Mouse (Mus musculus): Measurements from ENCODE around the gene Mthfd1. TPM values are rescaled to one million over a fixed set of nuclear protein-coding genes. Genes with fewer than 3 reads are reported as not detected.

The Mthfd1 gene
- polyA plus RNA-seq, 1 experiment from 2014 or later: 37.3 TPM

DNA sequence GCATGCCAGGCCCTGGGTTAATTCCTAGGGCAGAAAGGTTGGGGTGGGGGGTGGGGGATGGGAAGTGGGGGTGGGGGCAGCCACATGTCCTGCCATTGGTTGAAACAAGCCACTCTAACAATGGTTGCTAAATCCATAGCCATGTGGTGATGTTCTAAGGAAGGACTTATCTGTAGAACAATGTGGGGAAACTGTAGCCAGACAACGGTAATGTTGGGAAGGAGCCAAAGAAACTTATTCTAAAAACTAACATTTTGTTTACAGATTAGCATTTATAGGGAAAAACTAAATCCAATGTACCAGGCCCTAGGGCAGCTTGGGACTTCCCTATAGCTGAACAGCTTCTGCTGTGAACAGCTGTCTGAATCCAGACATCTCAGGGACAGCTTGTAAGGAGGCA, 2.0 kb upstream of the Mthfd1 start:
- no peak overlapping the region for H3K9ac ChIP-seq (ENCODE audit: low read length)
- no peak for ATAC-seq (ENCODE audit: insufficient number of reproducible peaks, insufficient read depth, low FRiP score, low read depth)
- H3K27ac ChIP-seq (replicated peaks in 1 of 2; ENCODE audit: control insufficient read depth in 1 of 2, insufficient read depth in 1 of 2, low read depth in 2 of 2, low read length in 2 of 2): no peak overlapping the region
- no peak overlapping the region for H3K4me2 ChIP-seq (ENCODE audit: low read length)
- H3K36me3 ChIP-seq (ENCODE audit: control insufficient read depth, insufficient read depth, low read length): no peaks in the 10 kb centered on the region
- no peaks in the 10 kb centered on the region for H3K9me3 ChIP-seq (ENCODE audit: control insufficient read depth, low read length)
- no peaks in the 10 kb centered on the region for H3K27me3 ChIP-seq (ENCODE audit: control insufficient read depth, insufficient read depth, low read length)
- no peak overlapping the region for H3K4me3 ChIP-seq (ENCODE audit: control insufficient read depth in 1 of 2, insufficient read depth in 1 of 2, low read depth in 1 of 2, low read length in 2 of 2)
- H3K4me1 ChIP-seq (ENCODE audit: control insufficient read depth in 2 of 2, insufficient read depth in 2 of 2, low read length in 2 of 2): peaks cover 2 to 9% of the 10 kb centered on the region in 2 experiments; a peak in 2 of 4 replicates
- 70% methylated on average over 1 of the region's 1 CpGs for WGBS

DNA sequence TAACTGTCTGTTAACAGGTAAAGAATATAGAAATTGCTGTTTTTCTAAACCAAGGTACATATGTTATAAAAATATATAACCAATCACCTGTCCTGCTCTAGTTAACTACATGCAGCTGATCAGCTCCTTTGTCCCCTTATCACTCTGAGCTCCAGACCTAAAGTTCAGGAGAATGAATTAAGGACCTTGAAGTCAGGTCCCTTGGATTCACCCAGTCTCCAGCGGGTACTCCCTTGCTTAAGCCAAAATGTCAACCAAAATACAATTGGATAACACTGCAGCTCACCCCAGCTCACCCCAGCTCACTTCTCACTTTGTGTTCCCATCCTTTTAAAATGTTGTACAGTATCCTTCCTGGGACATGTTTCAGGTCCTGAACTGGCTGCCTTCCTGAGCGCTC, 1.5 kb upstream of the Mthfd1 start:
- H3K9me3 ChIP-seq (ENCODE audit: control insufficient read depth, low read length): no peaks in the 10 kb centered on the region
- H3K27ac ChIP-seq (replicated peaks in 1 of 2; ENCODE audit: control insufficient read depth in 1 of 2, insufficient read depth in 1 of 2, low read depth in 2 of 2, low read length in 2 of 2): no peak overlapping the region
- ATAC-seq (ENCODE audit: insufficient number of reproducible peaks, insufficient read depth, low FRiP score, low read depth): no peak
- WGBS: 82% methylated on average over 2 of the region's 2 CpGs
- peaks cover 2 to 9% of the 10 kb centered on the region in 2 experiments; a peak in 2 of 4 replicates for H3K4me1 ChIP-seq (ENCODE audit: control insufficient read depth in 2 of 2, insufficient read depth in 2 of 2, low read length in 2 of 2)
- H3K9ac ChIP-seq (ENCODE audit: low read length): no peak overlapping the region
- H3K4me2 ChIP-seq (ENCODE audit: low read length): no peak overlapping the region
- no peaks in the 10 kb centered on the region for H3K36me3 ChIP-seq (ENCODE audit: control insufficient read depth, insufficient read depth, low read length)
- no peaks in the 10 kb centered on the region for H3K27me3 ChIP-seq (ENCODE audit: control insufficient read depth, insufficient read depth, low read length)
- H3K4me3 ChIP-seq (ENCODE audit: control insufficient read depth in 1 of 2, insufficient read depth in 1 of 2, low read depth in 1 of 2, low read length in 2 of 2): no peak overlapping the region

DNA sequence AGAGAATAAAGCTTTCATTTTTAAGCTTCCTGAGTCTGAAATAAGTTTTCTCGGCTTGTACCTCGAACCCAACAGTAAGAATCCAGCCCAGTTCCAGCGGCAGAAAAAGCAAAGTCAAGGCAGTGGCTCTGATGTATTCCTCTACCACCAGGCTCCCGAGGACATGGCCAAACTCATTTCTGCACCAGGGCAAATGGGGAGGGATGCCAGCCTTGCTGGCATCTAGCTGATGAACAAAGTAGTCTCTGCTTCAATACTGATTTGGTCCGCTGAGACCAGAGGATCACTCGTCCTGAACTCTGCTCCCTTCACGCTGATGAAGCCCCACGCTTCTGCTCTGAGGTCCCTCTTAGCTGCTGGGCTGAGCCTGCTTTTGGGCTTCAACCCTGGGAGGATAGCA, 1.1 kb upstream of the Mthfd1 start:
- no peak overlapping the region for H3K9ac ChIP-seq (ENCODE audit: low read length)
- H3K27me3 ChIP-seq (ENCODE audit: control insufficient read depth, insufficient read depth, low read length): no peaks in the 10 kb centered on the region
- no peaks in the 10 kb centered on the region for H3K9me3 ChIP-seq (ENCODE audit: control insufficient read depth, low read length)
- ATAC-seq (ENCODE audit: insufficient number of reproducible peaks, insufficient read depth, low FRiP score, low read depth): no peak
- H3K4me3 ChIP-seq (ENCODE audit: control insufficient read depth in 1 of 2, insufficient read depth in 1 of 2, low read depth in 1 of 2, low read length in 2 of 2): no peak overlapping the region
- peaks cover 2 to 9% of the 10 kb centered on the region in 2 experiments; a peak in 2 of 4 replicates for H3K4me1 ChIP-seq (ENCODE audit: control insufficient read depth in 2 of 2, insufficient read depth in 2 of 2, low read length in 2 of 2)
- H3K4me2 ChIP-seq (ENCODE audit: low read length): no peak overlapping the region
- H3K27ac ChIP-seq (replicated peaks in 1 of 2; ENCODE audit: control insufficient read depth in 1 of 2, insufficient read depth in 1 of 2, low read depth in 2 of 2, low read length in 2 of 2): no peak overlapping the region
- no peaks in the 10 kb centered on the region for H3K36me3 ChIP-seq (ENCODE audit: control insufficient read depth, insufficient read depth, low read length)
- 71% methylated on average over 8 of the region's 8 CpGs for WGBS

DNA sequence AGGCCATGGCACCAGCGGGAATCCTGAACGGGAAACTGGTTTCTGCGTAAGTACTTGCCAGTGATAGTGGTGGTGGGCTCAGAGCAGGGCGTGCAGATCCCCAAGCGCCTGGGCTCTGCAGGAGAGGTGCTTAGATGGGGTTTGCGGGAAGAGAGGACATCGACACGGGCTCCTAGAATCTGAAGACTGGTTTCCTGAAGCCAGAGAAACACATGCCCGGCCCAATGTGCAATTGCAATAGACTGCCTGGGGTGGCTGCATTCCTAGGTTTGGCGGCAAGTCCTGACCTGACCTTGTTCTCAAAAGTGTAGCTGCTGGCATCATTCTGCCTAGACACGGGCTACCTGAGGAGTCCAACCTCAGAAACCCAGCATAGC, 389 bp downstream of the Mthfd1 start:
- ATAC-seq (ENCODE audit: insufficient number of reproducible peaks, insufficient read depth, low FRiP score, low read depth): no peak; the same call in 1 of the 2 replicates
- Histone ChIP-seq H3K36me3 (ENCODE audit: control insufficient read depth, insufficient read depth, low read length) (no peaks in the 10 kb centered on the region), H3K9ac (ENCODE audit: low read length) (peak overlapping the region; percentile 79), H3K9me3 (ENCODE audit: control insufficient read depth, low read length) (no peaks in the 10 kb centered on the region), H3K4me1 (ENCODE audit: control insufficient read depth in 2 of 2, insufficient read depth in 2 of 2, low read length in 2 of 2) (peaks cover 2 to 9% of the 10 kb centered on the region in 2 experiments; a peak in 2 of 4 replicates), H3K27me3 (ENCODE audit: control insufficient read depth, insufficient read depth, low read length) (no peaks in the 10 kb centered on the region), H3K4me2 (ENCODE audit: low read length) (peak overlapping the region; percentile 88), H3K4me3 (ENCODE audit: control insufficient read depth in 1 of 2, insufficient read depth in 1 of 2, low read depth in 1 of 2, low read length in 2 of 2) (peak overlapping the region; percentile 51 to 76), H3K27ac (replicated peaks in 1 of 2; ENCODE audit: control insufficient read depth in 1 of 2, insufficient read depth in 1 of 2, low read depth in 2 of 2, low read length in 2 of 2) (peak overlapping the region; percentile 17 to 71)
- under 1% methylated on average over 11 of the region's 11 CpGs for WGBS

DNA sequence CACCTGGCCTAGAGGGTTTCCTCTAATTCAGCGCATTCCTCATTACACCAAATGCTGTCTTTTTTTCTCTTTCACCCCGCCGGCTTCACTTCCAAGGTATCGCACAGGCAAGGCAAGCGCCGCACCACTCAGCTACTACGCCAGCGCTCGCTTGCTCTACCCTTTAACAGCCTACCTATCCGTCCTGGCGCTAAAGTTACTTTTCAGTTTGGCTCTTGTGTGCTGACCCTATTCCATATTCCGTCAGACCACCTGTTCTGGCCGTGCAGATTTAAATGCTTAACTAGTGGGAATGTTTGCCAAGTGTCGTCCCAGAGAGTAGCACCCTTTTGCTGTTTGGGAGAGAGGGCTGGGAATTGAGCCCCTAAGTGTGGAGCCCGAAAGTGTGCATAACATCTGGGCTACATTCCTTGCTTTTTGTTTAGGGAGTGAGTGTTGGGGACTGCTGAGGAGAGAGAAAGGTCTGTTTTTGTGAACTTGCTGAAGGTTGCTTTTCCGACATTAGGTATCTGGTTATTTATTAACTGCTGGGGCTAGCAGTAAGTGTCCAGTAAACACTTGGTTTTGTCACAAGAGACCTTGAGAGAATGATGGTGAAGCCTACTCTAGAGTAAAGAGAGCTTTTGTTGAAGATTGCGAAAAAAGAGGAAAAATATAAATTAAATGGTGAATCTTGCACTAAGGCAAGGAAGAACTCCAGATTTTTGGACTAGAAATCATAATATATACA, 1.2 kb downstream of the Mthfd1 start:
- H3K27me3 ChIP-seq (ENCODE audit: control insufficient read depth, insufficient read depth, low read length): no peaks in the 10 kb centered on the region
- peak overlapping the region; percentile 51 to 76 for H3K4me3 ChIP-seq (ENCODE audit: control insufficient read depth in 1 of 2, insufficient read depth in 1 of 2, low read depth in 1 of 2, low read length in 2 of 2)
- no peak for ATAC-seq (ENCODE audit: insufficient number of reproducible peaks, insufficient read depth, low FRiP score, low read depth)
- H3K4me2 ChIP-seq (ENCODE audit: low read length): peak overlapping the region; percentile 88
- WGBS: 8% methylated on average over 17 of the region's 17 CpGs
- H3K9ac ChIP-seq (ENCODE audit: low read length): peak overlapping the region; percentile 79
- peaks cover 2 to 9% of the 10 kb centered on the region in 2 experiments; a peak in 2 of 4 replicates for H3K4me1 ChIP-seq (ENCODE audit: control insufficient read depth in 2 of 2, insufficient read depth in 2 of 2, low read length in 2 of 2)
- H3K36me3 ChIP-seq (ENCODE audit: control insufficient read depth, insufficient read depth, low read length): no peaks in the 10 kb centered on the region
- no peak overlapping the region; a peak in 1 of 4 replicates for H3K27ac ChIP-seq (replicated peaks in 1 of 2; ENCODE audit: control insufficient read depth in 1 of 2, insufficient read depth in 1 of 2, low read depth in 2 of 2, low read length in 2 of 2)
- H3K9me3 ChIP-seq (ENCODE audit: control insufficient read depth, low read length): no peaks in the 10 kb centered on the region

DNA sequence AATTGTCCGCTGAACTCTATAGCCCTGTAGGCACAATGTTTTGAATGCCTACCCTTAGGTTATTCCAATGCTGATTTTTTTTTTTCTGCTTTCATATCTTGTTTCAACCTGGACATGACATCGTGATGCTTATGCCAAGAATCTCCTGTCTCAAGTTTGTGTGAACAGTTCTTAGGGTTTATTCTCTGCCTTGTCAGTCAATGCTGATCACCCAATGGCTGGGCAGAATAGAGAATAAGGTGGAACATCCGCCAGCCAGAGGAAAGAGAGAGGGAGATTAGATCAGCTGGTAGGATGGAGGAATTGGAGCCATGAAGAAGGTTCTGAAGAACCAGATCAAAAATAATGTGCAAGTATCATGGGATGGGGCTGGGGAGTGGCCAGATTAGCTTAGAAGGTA, 5.6 kb downstream of the Mthfd1 start:
- Histone ChIP-seq H3K36me3 (ENCODE audit: control insufficient read depth, insufficient read depth, low read length) (no peaks in the 10 kb centered on the region), H3K4me3 (ENCODE audit: control insufficient read depth in 1 of 2, insufficient read depth in 1 of 2, low read depth in 1 of 2, low read length in 2 of 2) (no peak overlapping the region), H3K4me1 (ENCODE audit: control insufficient read depth in 2 of 2, insufficient read depth in 2 of 2, low read length in 2 of 2) (peaks cover 0 to 18% of the 10 kb centered on the region in 2 experiments; a peak in 3 of 4 replicates), H3K9ac (ENCODE audit: low read length) (no peak overlapping the region), H3K4me2 (ENCODE audit: low read length) (no peak overlapping the region), H3K27ac (replicated peaks in 1 of 2; ENCODE audit: control insufficient read depth in 1 of 2, insufficient read depth in 1 of 2, low read depth in 2 of 2, low read length in 2 of 2) (no peak overlapping the region), H3K9me3 (ENCODE audit: control insufficient read depth, low read length) (no peaks in the 10 kb centered on the region), H3K27me3 (ENCODE audit: control insufficient read depth, insufficient read depth, low read length) (no peaks in the 10 kb centered on the region)
- no peak for ATAC-seq (ENCODE audit: insufficient number of reproducible peaks, insufficient read depth, low FRiP score, low read depth)
- 85% methylated on average over 3 of the region's 3 CpGs for WGBS

DNA sequence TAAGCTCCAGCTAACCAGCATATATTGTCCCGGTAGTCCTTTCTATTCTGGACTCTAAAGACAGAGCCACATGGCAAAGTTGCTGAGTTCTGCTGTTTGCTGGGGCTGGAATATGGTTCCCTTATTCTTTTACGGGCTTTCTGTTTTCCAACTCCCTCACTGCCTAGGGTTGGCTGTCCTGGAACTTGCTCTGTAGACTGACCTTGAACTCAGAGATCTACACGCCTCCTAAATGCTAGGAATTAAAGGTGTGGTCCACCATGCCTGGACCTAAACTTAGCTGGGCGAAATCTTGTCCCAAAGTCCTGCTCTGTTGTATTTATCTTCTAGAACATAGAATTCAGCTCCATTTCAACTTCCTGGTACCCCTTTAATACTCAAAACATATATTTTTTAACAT, 6.5 kb downstream of the Mthfd1 start:
- no peak for ATAC-seq (ENCODE audit: insufficient number of reproducible peaks, insufficient read depth, low FRiP score, low read depth)

More for the DNA sequence above, 6.5 kb downstream of the Mthfd1 start:
- Histone ChIP-seq H3K4me3 (ENCODE audit: control insufficient read depth in 1 of 2, insufficient read depth in 1 of 2, low read depth in 1 of 2, low read length in 2 of 2) (no peak overlapping the region), H3K4me2 (ENCODE audit: low read length) (no peak overlapping the region), H3K27me3 (ENCODE audit: control insufficient read depth, insufficient read depth, low read length) (no peaks in the 10 kb centered on the region), H3K36me3 (ENCODE audit: control insufficient read depth, insufficient read depth, low read length) (no peaks in the 10 kb centered on the region), H3K4me1 (ENCODE audit: control insufficient read depth in 2 of 2, insufficient read depth in 2 of 2, low read length in 2 of 2) (peaks cover 0 to 10% of the 10 kb centered on the region in 2 experiments; a peak in 3 of 4 replicates), H3K9ac (ENCODE audit: low read length) (no peak overlapping the region), H3K9me3 (ENCODE audit: control insufficient read depth, low read length) (no peaks in the 10 kb centered on the region), H3K27ac (replicated peaks in 1 of 2; ENCODE audit: control insufficient read depth in 1 of 2, insufficient read depth in 1 of 2, low read depth in 2 of 2, low read length in 2 of 2) (no peak overlapping the region)
- 81% methylated on average over 4 of the region's 4 CpGs for whole genome bisulfite sequencing
